Mouse (Mus musculus) monocyte, adult 2 months (primary cell): ENCODE data around the gene A630001G21Rik.

Source experiments
- DNase-seq, 2 experiments: peaks; one replicate each; pipeline ENCODE4 v3.0.0; 2022; ENCODE audit warnings: low spot score in 2 of 2, low read depth in 1 of 2

A630001G21Rik gene

GRCm38 (mm10) chr1:85736355-85737184 is 41.9 kb downstream of the A630001G21Rik start:
- DNase-seq, result peak; percentile 57 to 66

GRCm38 (mm10) chr1:85735463-85736123 is 42.9 kb downstream of the A630001G21Rik start:
- peak; percentile 45 to 69 for DNase-seq

- no peak for DNase-seq
Measured at GRCm38 (mm10) chr1:85734511-85734910, 43.9 kb downstream of the A630001G21Rik start.

- DNase-seq, result no peak
Measured at GRCm38 (mm10) chr1:85732581-85732980, 45.9 kb downstream of the A630001G21Rik start.

- no peak for DNase-seq
Measured at GRCm38 (mm10) chr1:85730471-85730870, 48.0 kb downstream of the A630001G21Rik start.

- no peak for DNase-seq
Measured at GRCm38 (mm10) chr1:85720220-85720893, 58.1 kb downstream of the A630001G21Rik start.

GRCm38 (mm10) chr1:85719049-85719448 is 59.4 kb downstream of the A630001G21Rik start:
- DNase-seq, result no peak

- DNase-seq, result no peak
Measured at GRCm38 (mm10) chr1:85716447-85717027, 61.9 kb downstream of the A630001G21Rik start.

GRCm38 (mm10) chr1:85714501-85714900 is 63.9 kb downstream of the A630001G21Rik start:
- DNase-seq, result no peak

- no peak for DNase-seq
Measured at GRCm38 (mm10) chr1:85706754-85707153, 71.7 kb downstream of the A630001G21Rik start.

GRCm38 (mm10) chr1:85705552-85705951 is 72.9 kb downstream of the A630001G21Rik start:
- no peak for DNase-seq

GRCm38 (mm10) chr1:85703245-85704186 is 74.9 kb downstream of the A630001G21Rik start:
- peak; percentile 92 to 94 for DNase-seq

GRCm38 (mm10) chr1:85702531-85702930 is 75.9 kb downstream of the A630001G21Rik start:
- DNase-seq, result no peak

GRCm38 (mm10) chr1:85697721-85698493 is 80.5 kb downstream of the A630001G21Rik start:
- no peak for DNase-seq

- no peak for DNase-seq
Measured at GRCm38 (mm10) chr1:85695646-85696045, 82.8 kb downstream of the A630001G21Rik start.

- no peak for DNase-seq
Measured at GRCm38 (mm10) chr1:85693280-85693679, 85.2 kb downstream of the A630001G21Rik start.

GRCm38 (mm10) chr1:85692281-85692680 is 86.2 kb downstream of the A630001G21Rik start:
- DNase-seq, result no peak

GRCm38 (mm10) chr1:85690544-85690943 is 87.9 kb downstream of the A630001G21Rik start:
- no peak for DNase-seq

- DNase-seq, result no peak
Measured at GRCm38 (mm10) chr1:85687346-85687745, 91.1 kb downstream of the A630001G21Rik start.
